Mouse (Mus musculus) stomach, postnatal 0 days (tissue): ENCODE data around the gene 6430550D23Rik.

ENCODE experiments used
- CTCF ChIP-seq: IDR thresholded peaks from 2 replicates; pipeline ENCODE4 v1.5.1; 2016; ENCODE audit warnings: antibody characterized with exemption, low read depth, mild to moderate bottlenecking, moderate library complexity
- EP300 ChIP-seq: optimal IDR thresholded peaks from 2 replicates; pipeline ENCODE3; 2016; ENCODE audit warnings: antibody characterized with exemption

GRCm38 (mm10) chr2:156018106-156018505 is 10.3 kb upstream of the 6430550D23Rik start:
- no peak for TF ChIP-seq CTCF
- TF ChIP-seq EP300, result no peak
